Mouse (Mus musculus) heart, adult 2 months (tissue): ENCODE results near the gene Cfap57.
A peak's percentile ranks its signal among the peaks of the same experiment; 100 is the strongest.

ENCODE experiments used
- CTCF ChIP-seq: fragments of 200-600 bp; IDR thresholded peaks from 2 replicates; pipeline ENCODE4 v1.8.1; 2022; ENCODE audit warnings: antibody characterized with exemption, mild to moderate bottlenecking, moderate library complexity
- POLR2A ChIP-seq: fragments of 200-500 bp; IDR thresholded peaks from 2 replicates; pipeline ENCODE4 v1.6.1; 2011; ENCODE audit warnings: mild to moderate bottlenecking, low read depth, low read length, control low read depth; ENCODE audit not compliant: insufficient read depth

GRCm38 (mm10) chr4:118576097-118576496 lies 44.5 kb downstream of the Cfap57 start:
- TF ChIP-seq POLR2A (no peak), CTCF (peak; percentile 92)
